Mouse (Mus musculus): ENCODE data around the gene Rnf133.

Gene Rnf133

GRCm38 (mm10) chr6:23650205-23650604 is at the start of gene Rnf133:
TSS of gene Rnf133 (minus strand) at chr6:23650305.
- DNase-seq, result no peak

GRCm38 (mm10) chr6:23678172-23678571 is 28.1 kb upstream of the Rnf133 start:
- no peak for DNase-seq

GRCm38 (mm10) chr6:23655036-23655435 is 4.9 kb upstream of the Rnf133 start, which contains the start of gene Rnf148:
TSS of gene Rnf148 (minus strand) at chr6:23655136.
- DNase-seq, result no peak

GRCm38 (mm10) chr6:23648732-23649131 is 1.4 kb downstream of the Rnf133 start:
- no peak for DNase-seq

- DNase-seq, result no peak
Measured at GRCm38 (mm10) chr6:23647627-23648247, 2.4 kb downstream of the Rnf133 start.

GRCm38 (mm10) chr6:23637081-23637480 is 13.0 kb downstream of the Rnf133 start:
- DNase-seq, result no peak

GRCm38 (mm10) chr6:23635208-23635607 is 14.9 kb downstream of the Rnf133 start:
- DNase-seq, result no peak

- DNase-seq, result no peak
Measured at GRCm38 (mm10) chr6:23634016-23634415, 16.1 kb downstream of the Rnf133 start.

GRCm38 (mm10) chr6:23630465-23630864 is 19.6 kb downstream of the Rnf133 start:
- no peak for DNase-seq
